Mouse (Mus musculus) cerebellum, adult 18-20 months (tissue): ENCODE measurements around the gene Sema3e.

Experiments
- DNase-seq, 2 experiments: peaks; one replicate each; pipeline ENCODE4 v3.0.0; 2021

Gene Sema3e

GRCm38 (mm10) chr5:14088100-14088499 lies 63.0 kb downstream of the Sema3e start:
- no peak for DNase-seq

GRCm38 (mm10) chr5:14089875-14090608 lies 65.0 kb downstream of the Sema3e start:
- no peak for DNase-seq

- DNase-seq = no peak
Measured at GRCm38 (mm10) chr5:14090609-14090969, 65.5 kb downstream of the Sema3e start.

DNA sequence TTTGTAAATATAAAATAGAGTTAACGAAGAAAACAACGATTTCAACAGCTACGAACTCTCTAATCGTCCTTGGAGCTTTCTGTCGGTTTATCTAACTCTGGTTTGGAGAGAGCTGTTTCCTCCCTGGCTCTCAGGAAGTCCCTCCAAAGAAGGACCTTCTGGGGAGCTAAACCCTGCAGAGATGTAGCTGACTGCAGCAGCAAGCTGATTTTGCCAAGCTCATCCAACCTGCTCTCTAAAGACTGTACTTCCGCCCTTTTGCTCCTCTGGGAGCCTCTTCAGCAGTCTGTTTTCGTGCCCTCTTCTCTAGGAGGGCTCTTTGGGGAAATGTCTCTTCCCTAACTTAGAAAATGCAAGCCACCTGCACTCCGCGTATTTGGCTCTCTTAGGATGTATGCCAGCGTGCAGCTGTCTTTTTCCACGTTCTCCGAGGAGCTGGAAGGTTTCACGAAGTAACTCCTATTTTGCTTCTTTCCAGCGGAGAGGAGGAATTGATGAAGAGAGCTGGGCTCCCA lies 67.2 kb downstream of the Sema3e start:
- peak in 1 of 2 experiments; percentile 6 for DNase-seq

DNA sequence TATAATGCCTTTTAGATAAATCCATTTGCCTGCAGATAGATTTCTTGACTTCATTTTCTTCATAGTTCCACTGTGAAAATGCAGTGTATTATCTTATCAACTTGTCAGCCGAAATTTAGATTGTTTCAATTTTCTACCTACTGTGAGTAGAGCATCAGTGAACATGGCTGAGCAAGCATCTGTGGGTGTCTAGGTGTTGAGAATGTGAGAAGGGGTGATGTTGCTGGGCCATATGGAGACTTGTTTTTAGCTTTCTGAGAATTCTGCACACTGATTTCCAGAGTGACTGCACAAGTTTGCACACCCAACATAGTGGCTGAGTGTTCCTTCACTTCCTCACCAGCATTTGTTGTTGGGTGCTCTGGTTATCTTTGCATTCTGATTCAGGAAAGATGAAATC lies 71.1 kb downstream of the Sema3e start:
- no peak for DNase-seq

- DNase-seq = no peak
Measured at GRCm38 (mm10) chr5:14098677-14099076, 73.6 kb downstream of the Sema3e start.

GRCm38 (mm10) chr5:14107365-14107764 lies 82.3 kb downstream of the Sema3e start:
- no peak for DNase-seq

DNA sequence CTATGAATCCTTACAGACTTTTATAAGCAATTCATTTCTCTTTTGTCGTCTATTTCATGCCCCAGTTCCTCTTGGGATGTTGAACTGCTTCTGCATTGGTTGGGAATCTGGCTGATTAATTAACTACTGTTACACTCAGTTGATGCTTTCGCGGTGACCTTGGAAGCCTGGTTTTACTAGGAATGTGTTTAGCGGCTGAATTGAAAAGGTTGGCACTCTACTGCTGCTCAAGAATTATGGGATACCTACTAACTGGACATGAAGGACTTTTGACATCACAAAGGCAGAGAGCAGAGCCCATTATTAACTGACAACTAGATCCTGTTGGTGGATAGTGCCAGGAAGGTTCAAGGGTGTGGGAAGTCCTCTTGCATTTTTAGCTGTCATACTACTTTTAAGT lies 83.9 kb downstream of the Sema3e start:
- DNase-seq = no peak

GRCm38 (mm10) chr5:14111401-14111800 lies 86.3 kb downstream of the Sema3e start:
- no peak for DNase-seq

DNA sequence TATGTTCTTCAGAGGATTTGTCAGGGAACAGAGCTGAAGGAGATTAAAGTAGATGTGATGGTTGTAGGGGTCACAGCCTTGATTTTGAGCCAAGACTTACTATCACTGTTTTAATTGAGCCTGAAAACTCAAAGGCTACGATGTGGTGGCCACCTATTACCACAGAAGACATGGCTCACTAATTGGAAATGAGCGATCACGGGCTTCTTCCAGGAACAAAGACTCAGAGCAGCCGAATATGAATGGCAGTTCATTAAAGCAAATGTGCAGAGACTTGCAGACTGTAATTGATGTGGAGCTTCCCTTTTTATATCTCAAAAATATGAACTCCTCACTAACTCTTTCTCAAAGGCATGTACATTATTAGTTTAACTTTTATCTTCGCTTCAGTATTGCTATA lies 96.8 kb downstream of the Sema3e start:
- no peak for DNase-seq

DNA sequence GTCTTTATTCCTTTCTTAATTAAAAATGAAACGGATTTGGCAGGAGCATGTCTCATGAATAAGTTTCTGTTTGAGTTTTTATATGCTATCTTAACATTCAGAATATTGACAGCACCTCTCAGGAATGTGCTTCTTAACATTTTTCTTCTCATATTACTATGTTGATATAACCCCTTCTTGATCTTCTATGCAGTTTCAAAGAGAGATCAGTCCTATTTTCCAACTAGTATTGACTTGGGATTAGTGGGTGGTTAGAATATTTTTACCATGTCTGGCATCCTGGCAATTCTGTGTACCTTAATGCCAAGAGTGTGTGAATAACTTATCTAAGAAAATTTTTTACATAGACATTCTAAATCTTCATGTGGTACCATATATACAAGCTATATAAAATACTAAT lies 101.5 kb downstream of the Sema3e start:
- no peak for DNase-seq

DNA sequence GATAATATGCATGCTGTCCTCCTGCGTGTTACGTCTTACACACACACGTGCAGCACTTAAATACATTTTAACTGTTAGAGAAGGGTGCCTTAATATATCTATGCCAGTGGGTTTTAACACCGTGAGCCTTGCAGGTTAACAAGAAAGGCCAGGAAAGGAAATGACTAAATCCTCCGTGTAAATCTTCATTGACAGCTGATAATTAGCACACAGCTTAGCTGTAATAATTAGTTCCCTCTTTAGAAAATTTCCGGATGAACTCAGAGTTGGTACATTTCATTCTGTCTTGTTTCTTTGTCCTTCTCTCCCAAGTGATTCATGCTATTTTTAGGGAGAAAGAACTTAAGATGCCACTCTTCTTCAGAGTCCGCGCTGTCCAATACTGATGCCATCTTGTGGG lies 110.9 kb downstream of the Sema3e start:
- no peak for DNase-seq

GRCm38 (mm10) chr5:14138725-14139124 lies 113.6 kb downstream of the Sema3e start:
- DNase-seq = no peak

DNA sequence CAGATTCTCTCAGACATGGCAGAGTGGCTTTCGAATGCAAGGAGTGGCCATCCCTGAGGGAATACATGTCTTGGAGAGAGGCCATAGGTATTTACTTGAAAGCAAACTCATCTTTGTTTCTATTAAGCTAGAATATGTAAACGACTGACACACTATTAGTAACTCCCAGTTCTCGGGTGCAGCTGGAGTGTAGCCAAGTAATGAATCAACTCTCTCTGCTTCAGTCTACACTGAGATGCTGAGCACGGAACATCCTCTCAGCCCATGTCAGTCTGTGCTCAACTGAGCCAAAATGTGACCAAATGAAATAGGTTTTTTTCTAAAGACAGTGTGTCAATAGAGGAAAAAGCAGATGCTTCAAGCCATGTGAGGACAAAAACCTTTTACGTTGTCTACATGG lies 137.5 kb downstream of the Sema3e start:
- no peak for DNase-seq

DNA sequence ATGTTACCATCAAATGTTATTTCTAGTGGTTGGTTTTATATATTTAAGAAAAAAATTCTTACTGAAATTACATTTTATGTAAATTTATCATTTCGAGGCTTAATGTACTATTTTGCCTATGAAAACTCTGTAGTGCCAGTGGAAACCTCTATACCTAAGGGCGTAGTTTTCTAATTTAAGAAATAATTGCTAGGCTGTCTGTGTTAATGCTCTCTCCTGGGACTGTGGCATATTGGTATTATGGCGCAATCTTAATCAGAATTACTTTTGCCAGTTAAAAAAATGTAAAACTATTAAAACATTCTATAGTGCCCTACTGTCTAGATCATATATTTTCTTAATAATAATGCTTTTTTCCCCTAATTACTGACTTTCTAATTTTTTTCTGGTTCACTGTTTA lies 138.2 kb downstream of the Sema3e start:
- no peak for DNase-seq

DNA sequence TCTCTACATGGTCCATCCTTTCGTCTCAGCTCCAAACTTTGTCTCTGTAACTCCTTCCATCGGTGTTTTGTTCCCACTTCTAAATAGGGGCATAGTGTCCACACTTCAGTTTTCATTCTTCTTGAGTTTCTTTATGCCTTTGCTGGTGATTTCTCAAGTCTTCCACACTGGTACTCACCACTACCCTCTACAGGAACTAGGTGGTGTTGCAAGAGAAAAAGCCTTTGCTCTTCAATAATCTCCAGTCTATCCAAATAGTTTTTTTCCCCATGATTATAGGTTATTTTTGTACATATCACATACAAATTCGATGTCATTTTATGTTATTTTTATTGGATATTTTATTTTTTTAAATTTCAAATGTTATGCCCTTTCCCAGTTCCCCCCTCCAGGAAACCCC lies 142.7 kb downstream of the Sema3e start:
- DNase-seq = no peak

DNA sequence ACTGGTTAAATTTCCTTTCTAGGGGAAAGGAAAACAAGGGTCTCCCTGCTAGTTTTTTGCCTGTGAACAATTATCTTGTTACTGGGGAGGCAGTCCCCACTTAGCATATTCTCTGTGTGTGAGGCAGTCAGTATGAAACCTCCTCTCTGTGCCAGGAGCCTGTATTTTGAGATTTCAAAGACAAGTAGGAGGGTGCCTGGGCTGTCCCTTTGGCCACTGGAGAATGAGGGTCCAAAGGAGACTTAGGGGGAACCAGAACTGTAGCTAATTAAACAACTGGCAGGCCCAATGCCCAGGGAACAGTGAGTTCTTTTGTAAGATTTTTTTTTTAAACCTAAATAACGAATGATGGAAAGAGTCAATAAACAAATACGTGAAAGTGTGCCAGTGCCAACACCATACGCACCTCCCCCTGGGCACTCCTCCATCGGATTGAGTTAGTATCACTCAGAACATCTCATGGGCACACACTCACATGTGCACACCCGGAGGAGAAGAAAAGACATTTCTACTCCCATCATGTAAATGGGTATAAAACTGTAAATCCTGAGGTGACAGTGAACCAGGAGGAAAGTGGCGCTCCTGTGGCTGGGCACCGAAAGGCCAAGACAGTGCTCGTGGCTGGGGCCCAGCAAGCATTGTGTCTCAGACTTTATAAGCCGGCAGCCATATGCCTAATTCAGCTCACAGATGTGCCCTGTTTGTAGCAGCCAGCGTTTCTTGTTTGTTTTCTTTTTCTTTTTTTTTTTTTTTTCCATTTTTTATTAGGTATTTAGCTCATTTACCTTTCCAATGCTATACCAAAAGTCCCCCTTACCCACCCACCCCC lies 148.5 kb downstream of the Sema3e start:
- DNase-seq = no peak

- no peak for DNase-seq
Measured at GRCm38 (mm10) chr5:14180571-14180970, 155.5 kb downstream of the Sema3e start.

GRCm38 (mm10) chr5:14182156-14182555 lies 157.1 kb downstream of the Sema3e start:
- no peak for DNase-seq

DNA sequence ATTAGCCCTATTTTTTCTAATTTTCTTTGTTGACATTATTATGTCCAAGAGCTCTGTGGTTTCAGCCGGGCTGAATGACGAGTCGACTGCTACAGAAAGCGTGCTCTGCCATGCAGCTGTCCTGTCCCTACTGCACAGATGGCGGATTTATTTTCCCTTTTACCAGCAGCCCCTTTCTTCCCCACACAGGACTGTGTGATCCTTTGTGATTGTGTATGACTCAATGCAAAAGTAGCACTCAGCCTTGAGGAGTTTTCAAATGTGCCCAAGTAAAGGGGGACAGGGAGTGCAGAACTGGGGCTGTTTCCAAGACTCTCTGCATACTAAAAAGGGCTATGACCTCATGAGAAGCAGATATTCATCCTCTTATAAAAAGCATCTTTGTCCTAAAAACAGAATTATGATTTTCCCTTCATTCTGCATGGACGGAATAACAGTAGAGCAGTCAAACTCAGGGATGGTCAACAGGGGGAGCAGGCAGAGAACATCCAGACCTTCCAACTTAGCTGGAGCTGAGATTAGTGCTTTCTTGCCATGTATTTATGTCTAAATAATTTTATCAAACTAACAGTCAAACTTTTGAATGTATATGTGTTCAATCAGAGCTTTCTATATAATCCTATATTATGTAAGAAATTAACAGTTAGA lies 170.2 kb downstream of the Sema3e start:
- no peak for DNase-seq

DNA sequence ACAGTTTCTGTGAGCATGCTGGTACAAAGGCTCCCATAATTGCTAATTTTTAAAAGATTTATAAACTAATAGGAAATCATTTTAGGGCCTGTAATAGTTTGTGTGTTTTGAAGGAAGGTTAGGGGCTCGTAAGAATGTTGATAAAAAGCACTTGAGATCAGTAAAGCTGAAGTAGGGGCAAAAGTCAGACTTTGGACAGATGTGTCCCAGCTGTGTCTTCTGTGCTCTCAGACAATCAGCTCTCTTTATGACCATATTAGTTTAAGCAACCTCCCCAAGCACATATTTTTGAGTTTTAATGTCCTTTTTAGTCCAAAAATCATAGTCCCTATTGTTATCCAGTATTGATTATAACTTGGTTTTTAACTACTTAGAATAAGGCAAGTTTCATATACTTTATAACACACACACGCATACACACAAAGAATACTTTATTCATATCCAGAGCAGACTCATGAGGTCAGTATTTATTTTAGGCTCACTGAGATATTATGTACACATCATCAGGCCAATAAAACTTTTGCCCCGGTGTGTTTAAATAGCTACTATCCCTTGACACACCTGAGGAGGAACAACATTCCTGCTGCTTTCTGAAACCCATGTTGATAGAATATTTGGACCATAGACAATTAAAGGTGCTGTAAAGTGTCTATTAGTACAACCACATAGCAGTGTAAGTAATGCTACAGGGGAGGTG lies 173.4 kb downstream of the Sema3e start:
- no peak for DNase-seq

DNA sequence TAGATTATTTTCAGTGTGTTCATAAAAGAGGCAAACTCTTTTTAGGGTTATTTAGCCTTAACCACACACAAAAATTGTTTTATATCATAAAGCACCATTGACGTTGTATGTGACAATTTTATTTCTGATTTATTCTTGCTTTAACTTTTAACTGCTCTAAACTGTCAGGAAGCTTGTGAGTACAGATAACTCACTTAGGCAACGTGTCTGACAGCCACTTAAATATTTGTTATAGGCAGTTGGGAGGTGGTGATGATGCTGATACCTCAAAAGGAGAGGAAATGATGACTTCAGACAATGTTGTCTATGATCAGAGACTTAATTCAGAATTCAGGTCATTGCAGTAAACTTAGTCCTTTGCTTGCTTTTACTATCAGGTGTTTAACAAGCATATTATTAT lies 181.7 kb downstream of the Sema3e start:
- no peak for DNase-seq

- DNase-seq = no peak
Measured at GRCm38 (mm10) chr5:14209962-14210361, 184.9 kb downstream of the Sema3e start.
